8 mouse cellular contexts compared by ENCODE assay signal in genomic region chr17:15376494-15377181, GRCm38 (mm10). TPM values are rescaled to one million over a fixed set of nuclear protein-coding genes. Genes with fewer than 3 reads are reported as not detected.
A peak's percentile ranks its signal among the peaks of the same experiment; 100 is the strongest.
DNase-seq lines count a peak whose midpoint lies in the region; ATAC-seq and TF ChIP-seq lines count a peak whose summit lies in the region.

Gene Dll1 (minus strand): TSS chr17:15376872.

- ATAC-seq in erythroblast, adult 5-6 weeks (replicated peaks; ENCODE audit: low FRiP score, poor library complexity, severe bottlenecking) = no peak
- peak; percentile 59 for ATAC-seq in hindbrain, embryonic 15.5 days (ENCODE audit: low FRiP score, low read depth)
- peak; percentile 41 for ATAC-seq in midbrain, embryonic 11.5 days (ENCODE audit: low FRiP score)

- no peak for TF ChIP-seq POLR2A in embryonic fibroblast, embryonic 13.5 days (IDR thresholded peaks at IDR 0.05; ENCODE audit: low read depth, low read length)

- peaks cover 4% of the 10 kb centered on the region for H3K4me1 ChIP-seq in erythroblast, embryonic 14.5 days (ENCODE audit: control insufficient read depth)
- peaks cover 3% of the 10 kb centered on the region; the same call in 1 of the 2 replicates for H3K4me1 ChIP-seq in embryonic fibroblast, embryonic 13.5 days (ENCODE audit: control insufficient read depth, insufficient read depth, low read length)
- H3K4me1 ChIP-seq in hindbrain, embryonic 15.5 days (replicated peaks) = peaks cover 69% of the 10 kb centered on the region
- peaks cover 76% of the 10 kb centered on the region for H3K4me1 ChIP-seq in midbrain, embryonic 11.5 days (ENCODE audit: control insufficient read depth, insufficient read depth, low read length)

- no peak within 1 kb of the TSS for H3K27ac ChIP-seq in embryonic fibroblast, embryonic 13.5 days (ENCODE audit: insufficient read depth, low read length)
- peak within 1 kb of the TSS; percentile 97 for H3K27ac ChIP-seq in hindbrain, embryonic 15.5 days (replicated peaks)
- H3K27ac ChIP-seq in midbrain, embryonic 11.5 days (ENCODE audit: low read depth, low read length) = peak within 1 kb of the TSS; percentile 93

- no peak for TF ChIP-seq CTCF in embryonic fibroblast, embryonic 13.5 days (IDR thresholded peaks at IDR 0.05; ENCODE audit: borderline replicate concordance, insufficient read depth, low read length)

- DNase-seq in right cerebral cortex, adult 2 months (ENCODE audit: low spot score in 2 of 2) = peak; percentile 30 to 49
- no peak for DNase-seq in right cerebral cortex, postnatal 36 days (ENCODE audit: low spot score in 2 of 2)
- peak; percentile 97 for DNase-seq in midbrain, embryonic 11.5 days (ENCODE audit: low spot score, missing footprints)
- no peak for DNase-seq in natural killer cell, adult 2 months (ENCODE audit: low spot score in 2 of 2)

- peak within 1 kb of the TSS; percentile 95 for H3K9ac ChIP-seq in hindbrain, embryonic 15.5 days
- peak within 1 kb of the TSS; percentile 80 for H3K9ac ChIP-seq in midbrain, embryonic 11.5 days (ENCODE audit: low read length)

- 0% methylated on average over 36 of the region's 36 CpGs for WGBS in hindbrain, embryonic 15.5 days
- under 1% methylated on average over 36 of the region's 36 CpGs for WGBS in midbrain, embryonic 11.5 days

- no peaks in the 10 kb centered on the region for H3K36me3 ChIP-seq in erythroblast, embryonic 14.5 days (ENCODE audit: control insufficient read depth)
- H3K36me3 ChIP-seq in hindbrain, embryonic 15.5 days = no peaks in the 10 kb centered on the region
- H3K36me3 ChIP-seq in midbrain, embryonic 11.5 days (ENCODE audit: control insufficient read depth, insufficient read depth, low read length) = no peaks in the 10 kb centered on the region

- peak within 1 kb of the TSS; percentile 50 for H3K4me3 ChIP-seq in erythroblast, embryonic 14.5 days (replicated peaks)
- peak within 1 kb of the TSS; percentile 62 for H3K4me3 ChIP-seq in embryonic fibroblast, embryonic 13.5 days (ENCODE audit: insufficient read depth, low read length)
- peak within 1 kb of the TSS; percentile 57 for H3K4me3 ChIP-seq in hindbrain, embryonic 15.5 days
- H3K4me3 ChIP-seq in midbrain, embryonic 11.5 days (ENCODE audit: low read depth, low read length) = peak within 1 kb of the TSS; percentile 87

- H3K9me3 ChIP-seq in erythroblast, embryonic 14.5 days (ENCODE audit: control insufficient read depth, low read length) = no peaks in the 10 kb centered on the region; the same call in 1 of the 2 replicates
- H3K9me3 ChIP-seq in hindbrain, embryonic 15.5 days = no peaks in the 10 kb centered on the region
- no peaks in the 10 kb centered on the region for H3K9me3 ChIP-seq in midbrain, embryonic 11.5 days (ENCODE audit: control insufficient read depth, low read length)

- H3K4me2 ChIP-seq in hindbrain, embryonic 15.5 days = peak within 1 kb of the TSS; percentile 93
- peak within 1 kb of the TSS; percentile 56 for H3K4me2 ChIP-seq in midbrain, embryonic 11.5 days

- peaks cover 92% of the 10 kb centered on the region for H3K27me3 ChIP-seq in erythroblast, embryonic 14.5 days (ENCODE audit: control insufficient read depth)
- H3K27me3 ChIP-seq in hindbrain, embryonic 15.5 days = no peaks in the 10 kb centered on the region
- peaks cover 8% of the 10 kb centered on the region; the same call in 1 of the 2 replicates for H3K27me3 ChIP-seq in midbrain, embryonic 11.5 days (ENCODE audit: control insufficient read depth, insufficient read depth, low read length)

RNA-seq across cellular contexts. Expression of gene Dll1, which starts in this region (rescaled TPM):
- 0.01 TPM in 1 of 2 replicates, not detected in the other for polyA plus RNA-seq in erythroblast, embryonic 14.5 days (2012)
- total RNA-seq in erythroblast, adult 5-6 weeks (2015; ENCODE audit: low replicate concordance) = not detected in 2 replicates
- not detected in 2 replicates for total RNA-seq in erythroblast, adult 5-6 weeks (2017; ENCODE audit: low replicate concordance)
- 0.40 and 0.97 TPM in 2 replicates for polyA plus RNA-seq in embryonic fibroblast, embryonic 13.5 days (2011; ENCODE audit: insufficient read length, low read depth, missing spikeins)
- 18.2 and 21.4 TPM in 2 replicates for polyA plus RNA-seq in hindbrain, embryonic 15.5 days (2015; fragmentation: Nextera tagmentation; extraction: Ambion mirVana)
- 61.4 and 68.6 TPM in 2 replicates for polyA plus RNA-seq in midbrain, embryonic 11.5 days (2014; fragmentation: Nextera tagmentation; extraction: Ambion mirVana)

Comparison
In these comparisons a context has a peak if more than half of its experiments do, and no peak if none do; other contexts are left out.
1. DNase-seq: peak in right cerebral cortex, adult 2 months (2 of 2) and midbrain, embryonic 11.5 days (single experiment); none in right cerebral cortex, postnatal 36 days (0 of 2) and natural killer cell, adult 2 months (0 of 2).
2. Peak in every context shown above with its lines, with median percentiles within 50 percentile points of each other: H3K4me3 ChIP-seq.